Mouse (Mus musculus) ES-Bruce4 (cell line): ENCODE measurements at regions not wholly inside any gene's neighbourhood (a gene's known extent, or its start where the extent isn't known, plus 50 kb on each side); places are given as distances from the start of the nearest gene placed in this dataset.

Experiments
- H3K27ac ChIP-seq: 2 replicates; pipeline ENCODE4 v1.5.1; 2012; ENCODE audit warnings: low read length, inconsistent platforms; ENCODE audit not compliant: insufficient read depth
- H3K27me3 ChIP-seq: 2 replicates; pipeline ENCODE4 v1.6.1; 2012; ENCODE audit warnings: mild to moderate bottlenecking, low read length, inconsistent platforms; ENCODE audit not compliant: control insufficient read depth, poor library complexity, insufficient read depth, severe bottlenecking
- H3K36me3 ChIP-seq: 2 replicates; pipeline ENCODE4 v1.6.1; 2012; ENCODE audit warnings: inconsistent platforms, mild to moderate bottlenecking, low read length, moderate library complexity; ENCODE audit not compliant: control insufficient read depth, poor library complexity, insufficient read depth, severe bottlenecking
- H3K4me1 ChIP-seq: one replicate; pipeline ENCODE4 v1.8.1; 2011; ENCODE audit warnings: low read length; ENCODE audit not compliant: control insufficient read depth, insufficient read depth
- H3K4me3 ChIP-seq: 2 replicates; pipeline ENCODE4 v1.5.1; 2011; ENCODE audit warnings: low read depth, mild to moderate bottlenecking, low read length
- H3K9ac ChIP-seq: 2 replicates; pipeline ENCODE4 v1.6.1; 2012; ENCODE audit warnings: low read depth, mild to moderate bottlenecking, inconsistent platforms; ENCODE audit not compliant: poor library complexity, severe bottlenecking
- H3K9me3 ChIP-seq: replicated peaks from 2 replicates; pipeline ENCODE4 v1.6.1; 2012; ENCODE audit warnings: mild to moderate bottlenecking, low read length, inconsistent platforms; ENCODE audit not compliant: control insufficient read depth, poor library complexity, insufficient read depth, severe bottlenecking
- CTCF ChIP-seq: IDR thresholded peaks from one replicate; pipeline ENCODE4 v1.8.1; 2011; ENCODE audit warnings: low read depth, low read length
- EP300 ChIP-seq: IDR thresholded peaks from 2 replicates; pipeline ENCODE4 v1.6.1; 2011; ENCODE audit warnings: low read depth, low read length; ENCODE audit not compliant: insufficient read depth
- POLR2A ChIP-seq: IDR thresholded peaks from one replicate; pipeline ENCODE4 v1.8.1; 2011; ENCODE audit warnings: low read length; ENCODE audit not compliant: insufficient read depth

DNA sequence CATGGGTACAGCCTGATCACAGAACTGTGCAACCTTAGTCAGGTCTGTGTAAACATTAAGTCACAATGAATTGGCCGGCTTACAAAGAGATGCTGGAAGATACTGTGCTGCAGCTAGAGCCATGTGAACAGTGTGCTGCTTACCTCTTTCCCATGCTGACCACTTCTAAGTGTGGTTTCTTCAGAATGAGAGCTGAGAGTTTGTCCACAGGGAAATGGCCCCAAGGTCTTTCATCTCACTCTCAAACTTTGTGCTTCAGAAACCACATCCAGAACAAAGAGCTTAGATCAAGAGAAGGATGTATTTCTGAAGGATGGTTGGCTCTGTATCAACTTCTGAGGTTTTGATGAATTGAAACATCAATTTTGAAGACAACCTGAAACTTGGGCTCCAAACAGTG is 165.7 kb downstream of the Lrrc3b start:
- Histone ChIP-seq H3K4me3 (no peak overlapping the region), H3K36me3 (no peaks in the 10 kb centered on the region), H3K9ac (no peak overlapping the region), H3K9me3 (no peaks in the 10 kb centered on the region; the same call in 1 of the 2 replicates), H3K27me3 (no peaks in the 10 kb centered on the region), H3K27ac (no peak overlapping the region), H3K4me1 (no peaks in the 10 kb centered on the region)
- TF ChIP-seq CTCF = no peak
- no peak for TF ChIP-seq EP300
- no peak for TF ChIP-seq POLR2A

DNA sequence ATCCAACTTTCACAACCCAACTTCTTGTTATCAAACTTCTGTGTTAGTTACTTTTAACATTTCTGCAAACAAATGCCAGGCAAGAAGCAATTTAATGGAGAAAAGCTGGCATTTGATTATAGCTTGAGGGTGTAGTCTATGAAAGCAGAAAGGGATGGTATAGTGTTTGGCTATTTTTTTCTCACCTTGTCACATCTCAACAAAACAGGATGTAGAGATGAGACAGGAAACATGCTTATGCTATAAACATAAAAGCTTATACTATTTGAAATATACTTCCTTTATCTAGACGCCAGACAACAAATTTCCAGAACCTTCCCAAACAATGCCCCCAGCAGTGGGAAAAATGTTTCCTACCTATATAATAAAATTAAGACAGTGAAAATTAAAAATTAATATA is 166.4 kb downstream of the Lrrc3b start:
- TF ChIP-seq POLR2A (no peak), EP300 (no peak)
- no peak overlapping the region for H3K4me3 ChIP-seq
- H3K36me3 ChIP-seq = no peaks in the 10 kb centered on the region

DNA sequence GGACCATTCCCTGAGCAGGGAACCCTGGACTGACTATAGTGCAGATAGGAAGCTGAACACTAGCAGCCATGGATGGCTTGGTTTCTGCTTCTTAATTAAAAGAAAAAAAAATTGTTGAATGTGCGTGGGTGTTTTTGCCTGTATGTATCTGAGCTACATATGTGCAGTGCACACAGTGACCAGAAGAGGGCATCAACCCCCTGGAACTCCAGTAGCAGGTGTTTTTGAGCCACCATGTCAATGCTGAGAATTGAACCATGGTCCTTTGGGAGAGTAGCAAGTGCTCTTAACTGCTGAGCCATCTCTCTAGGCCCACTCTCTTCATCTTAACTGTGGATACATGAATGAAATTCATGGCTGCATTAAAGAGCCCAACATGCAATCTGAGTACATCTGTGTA is 172.5 kb downstream of the Lrrc3b start:
- H3K4me1 ChIP-seq = no peaks in the 10 kb centered on the region
- H3K9me3 ChIP-seq = no peaks in the 10 kb centered on the region; the same call in 1 of the 2 replicates
- H3K4me3 ChIP-seq = no peak overlapping the region
- no peaks in the 10 kb centered on the region for H3K36me3 ChIP-seq
- no peaks in the 10 kb centered on the region for H3K27me3 ChIP-seq
- no peak overlapping the region for H3K9ac ChIP-seq
- peak; percentile 25 for TF ChIP-seq CTCF
- TF ChIP-seq POLR2A = no peak
- TF ChIP-seq EP300 = no peak
- H3K27ac ChIP-seq = no peak overlapping the region

More for the DNA sequence above, 166.4 kb downstream of the Lrrc3b start:
- H3K27ac ChIP-seq = no peak overlapping the region
- H3K9ac ChIP-seq = no peak overlapping the region
- H3K27me3 ChIP-seq = no peaks in the 10 kb centered on the region
- H3K4me1 ChIP-seq = no peaks in the 10 kb centered on the region
- H3K9me3 ChIP-seq = no peaks in the 10 kb centered on the region; the same call in 1 of the 2 replicates

DNA sequence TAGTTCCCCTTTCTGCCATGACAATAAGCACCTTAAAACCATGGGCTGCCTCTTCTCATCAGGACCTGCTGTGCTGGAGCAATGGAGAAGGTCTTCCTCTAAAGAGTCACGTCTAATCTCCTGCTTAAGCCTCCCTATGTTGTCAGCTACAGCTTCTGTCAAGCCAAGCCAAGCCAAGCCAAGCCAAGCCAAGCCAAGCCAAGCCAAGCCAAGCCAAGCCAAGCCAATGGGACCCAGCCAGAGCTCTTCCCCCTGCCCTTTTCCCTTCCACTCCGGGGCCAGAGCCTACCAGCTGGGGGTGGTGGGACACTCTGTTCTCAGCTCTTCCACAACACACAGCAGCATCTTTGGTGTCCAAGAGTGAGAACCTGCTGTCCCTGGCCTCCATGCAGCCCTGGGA is 175.8 kb downstream of the Lrrc3b start:
- H3K27ac ChIP-seq = no peak overlapping the region
- no peak overlapping the region for H3K9ac ChIP-seq
- H3K36me3 ChIP-seq = no peaks in the 10 kb centered on the region
- H3K27me3 ChIP-seq = no peaks in the 10 kb centered on the region
- TF ChIP-seq EP300 (no peak), POLR2A (no peak), CTCF (no peak)
- H3K9me3 ChIP-seq = no peaks in the 10 kb centered on the region
- no peaks in the 10 kb centered on the region for H3K4me1 ChIP-seq
- H3K4me3 ChIP-seq = no peak overlapping the region

DNA sequence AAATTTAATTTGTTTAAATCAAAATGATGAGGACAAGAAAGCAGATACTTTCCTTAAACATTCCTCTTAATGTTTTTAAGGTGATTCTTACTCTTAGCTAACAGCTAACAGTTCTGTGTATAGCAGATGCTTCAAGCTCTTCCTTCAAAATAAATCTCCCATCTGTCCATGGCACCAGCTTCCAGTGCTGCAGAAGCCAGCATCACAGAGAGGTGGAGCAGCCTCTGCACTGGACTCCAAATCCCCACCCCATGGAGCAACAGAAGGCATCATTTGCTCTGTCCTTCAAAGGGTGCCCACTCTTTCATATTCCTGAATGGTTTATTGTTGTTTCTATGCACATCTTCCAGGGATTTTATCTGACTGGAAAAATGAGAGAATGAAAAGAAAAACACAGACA is 183.1 kb downstream of the Lrrc3b start:
- TF ChIP-seq CTCF = no peak
- no peak for TF ChIP-seq EP300
- no peak for TF ChIP-seq POLR2A
- Histone ChIP-seq H3K27ac (no peak overlapping the region), H3K4me3 (no peak overlapping the region), H3K9ac (no peak overlapping the region), H3K4me1 (no peaks in the 10 kb centered on the region), H3K9me3 (peaks cover 9% of the 10 kb centered on the region; the same call in 1 of the 2 replicates), H3K27me3 (no peaks in the 10 kb centered on the region), H3K36me3 (no peaks in the 10 kb centered on the region)

DNA sequence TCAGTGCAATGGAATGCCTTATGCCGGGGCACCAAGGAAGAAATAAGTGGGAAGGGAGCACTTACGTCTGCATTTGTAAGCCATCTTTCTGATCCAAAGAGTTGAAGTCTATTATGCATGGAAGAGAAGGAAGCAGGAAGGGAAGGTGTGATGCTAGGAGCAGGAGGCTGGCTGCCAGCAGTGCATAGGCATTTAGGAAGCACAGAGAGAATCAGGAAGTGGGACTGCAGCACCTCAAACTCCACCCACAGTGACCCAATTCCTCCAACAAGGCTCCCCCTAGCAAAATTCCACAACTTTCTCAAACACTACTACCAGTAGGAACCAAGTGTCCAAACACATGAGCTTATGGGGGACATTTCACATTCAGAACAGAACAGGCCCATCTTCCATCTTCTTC is 233.2 kb downstream of the Lrrc3b start:
- Histone ChIP-seq H3K9ac (no peak overlapping the region), H3K36me3 (no peaks in the 10 kb centered on the region), H3K4me1 (no peaks in the 10 kb centered on the region), H3K4me3 (no peak overlapping the region), H3K27me3 (no peaks in the 10 kb centered on the region), H3K9me3 (no peaks in the 10 kb centered on the region), H3K27ac (no peak overlapping the region)
- TF ChIP-seq CTCF = no peak
- no peak for TF ChIP-seq POLR2A
- no peak for TF ChIP-seq EP300
